Mouse (Mus musculus) kidney, adult 2 months (tissue): Measurements from ENCODE around the gene Mesp1. TPM values are rescaled to one million over a fixed set of nuclear protein-coding genes. Genes with fewer than 3 reads are reported as not detected.

Experiments used
- DNase-seq: peaks from one replicate; pipeline ENCODE4 v3.0.0; 2021
- H3K27ac ChIP-seq: fragments of 200-500 bp; 2 replicates; pipeline ENCODE4 v1.5.1; 2012; ENCODE audit warnings: low read depth, low read length, control low read depth, inconsistent platforms; ENCODE audit not compliant: insufficient read depth
- H3K27me3 ChIP-seq: fragments of 200-500 bp; replicated peaks from 2 replicates; pipeline ENCODE4 v1.6.1; 2012; ENCODE audit warnings: mild to moderate bottlenecking, moderate library complexity, low read length, inconsistent platforms; ENCODE audit not compliant: control insufficient read depth, insufficient read depth
- H3K36me3 ChIP-seq: fragments of 200-500 bp; 2 replicates; pipeline ENCODE4 v1.6.1; 2012; ENCODE audit warnings: mild to moderate bottlenecking, moderate library complexity, low read length, inconsistent platforms; ENCODE audit not compliant: control insufficient read depth, insufficient read depth
- H3K4me1 ChIP-seq: fragments of 200-500 bp; 2 replicates; pipeline ENCODE4 v1.6.1; 2011; ENCODE audit warnings: low read length; ENCODE audit not compliant: control insufficient read depth, insufficient read depth
- H3K4me3 ChIP-seq: fragments of 200-500 bp; 2 replicates; pipeline ENCODE4 v1.5.1; 2011; ENCODE audit warnings: mild to moderate bottlenecking, low read depth, low read length, control low read depth; ENCODE audit not compliant: insufficient read depth
- CTCF ChIP-seq: fragments of 200-500 bp; conservative IDR thresholded peaks from 2 replicates; pipeline ENCODE4 v1.5.1; 2011; ENCODE audit warnings: low read depth, mild to moderate bottlenecking, control low read depth, low read length, moderate library complexity, mixed read lengths; ENCODE audit not compliant: insufficient read depth, insufficient read length
- POLR2A ChIP-seq: fragments of 200-500 bp; IDR thresholded peaks from one replicate; pipeline ENCODE4 v1.6.1; 2011; ENCODE audit warnings: low read depth, low read length, control low read depth
- WGBS: fragments of 180-500 bp; shearing (Covaris S2); methylation state at CpG from one replicate; pipeline ENCODE4 v1.1.7; 2018; 5-methylcytosine and 5-hydroxymethylcytosine counted together
- polyA plus RNA-seq: library from polyadenylated mRNA; depleted of rRNA; stranded (reverse); fragments of >200 nt; gene quantifications from 2 replicates; pipeline ENCODE4 v1.2.3, GENCODE M21; 2012

Mesp1 gene
- polyA plus RNA-seq, 1 experiment = not detected

DNA sequence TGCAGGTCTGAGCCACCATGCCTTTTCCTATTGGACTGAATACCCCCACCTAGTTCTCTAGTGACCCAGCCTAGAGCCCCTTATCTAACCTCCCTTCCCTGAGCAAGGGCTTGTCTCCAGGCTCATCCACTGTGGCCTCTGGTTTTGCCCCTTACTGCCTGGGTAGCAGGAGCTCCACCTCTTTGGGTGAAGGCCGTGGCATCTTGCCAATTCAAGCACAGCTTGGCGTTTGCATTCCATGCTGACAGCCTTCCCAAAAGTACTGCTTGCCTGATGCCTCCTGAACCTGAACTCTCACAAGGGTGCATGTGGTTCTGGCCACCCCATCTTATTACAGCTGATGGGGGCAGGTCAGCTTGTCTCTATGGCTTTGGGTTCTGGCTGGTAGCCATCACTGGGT, 10.3 kb upstream of the Mesp1 start:
- Histone ChIP-seq H3K4me3 (no peak overlapping the region), H3K36me3 (no peaks in the 10 kb centered on the region), H3K27ac (no peak overlapping the region), H3K27me3 (no peaks in the 10 kb centered on the region), H3K4me1 (peaks cover 6% of the 10 kb centered on the region; the same call in 1 of the 2 replicates)
- WGBS = 18% methylated on average over 2 of the region's 2 CpGs
- DNase-seq = peak; percentile 38
- TF ChIP-seq POLR2A (no peak), CTCF (no peak)

DNA sequence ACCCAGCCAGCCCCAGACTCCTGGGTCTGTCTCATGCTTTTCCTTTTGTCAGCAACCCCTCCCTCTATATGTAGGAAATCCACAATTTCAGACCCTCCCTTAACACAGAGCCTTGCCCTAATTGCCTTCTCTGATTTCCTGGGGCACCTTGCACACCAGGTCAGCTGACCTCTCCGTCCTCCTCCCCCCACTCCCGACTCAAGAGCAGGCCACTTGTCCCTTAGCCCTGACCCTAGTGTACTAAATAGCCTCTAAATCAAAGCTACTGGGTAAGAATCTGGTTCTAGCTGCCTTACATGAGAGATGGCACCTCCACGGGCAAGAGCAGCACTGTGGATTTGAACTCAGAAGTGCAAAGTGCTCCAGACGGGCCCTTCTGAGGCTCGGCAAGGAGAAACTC, 8.4 kb upstream of the Mesp1 start:
- TF ChIP-seq CTCF (no peak), POLR2A (no peak)
- H3K27me3 ChIP-seq = no peaks in the 10 kb centered on the region
- H3K4me1 ChIP-seq = peaks cover 6% of the 10 kb centered on the region; the same call in 1 of the 2 replicates
- no peaks in the 10 kb centered on the region for H3K36me3 ChIP-seq
- no peak for DNase-seq
- 75% methylated on average over 5 of the region's 5 CpGs for WGBS
- H3K27ac ChIP-seq = no peak overlapping the region
- no peak overlapping the region for H3K4me3 ChIP-seq

DNA sequence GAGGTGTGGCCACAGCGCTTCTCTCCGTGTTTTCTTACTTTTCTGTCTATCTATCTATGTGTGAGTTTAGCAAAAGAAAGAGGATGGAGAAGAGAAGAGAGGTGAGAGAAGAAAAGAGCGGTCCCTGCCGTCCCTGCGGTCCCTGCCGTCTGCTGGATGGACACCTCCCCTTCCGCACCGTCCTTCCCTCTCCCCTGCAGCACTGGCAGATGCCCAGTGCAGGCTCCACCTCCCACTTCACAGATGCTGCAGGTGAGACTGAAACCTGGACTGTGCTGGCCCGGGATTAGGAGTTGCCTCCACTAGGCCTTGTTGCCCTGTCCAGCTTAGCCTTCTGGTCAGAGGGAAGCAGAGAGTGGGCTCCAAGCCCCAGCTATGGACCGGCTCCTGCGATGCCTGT, 7.8 kb upstream of the Mesp1 start:
- TF ChIP-seq CTCF (no peak), POLR2A (no peak)
- H3K4me1 ChIP-seq = peaks cover 6% of the 10 kb centered on the region; the same call in 1 of the 2 replicates
- H3K4me3 ChIP-seq = no peak overlapping the region
- no peaks in the 10 kb centered on the region for H3K27me3 ChIP-seq
- no peaks in the 10 kb centered on the region for H3K36me3 ChIP-seq
- no peak overlapping the region for H3K27ac ChIP-seq
- 81% methylated on average over 11 of the region's 11 CpGs for WGBS
- no peak for DNase-seq

DNA sequence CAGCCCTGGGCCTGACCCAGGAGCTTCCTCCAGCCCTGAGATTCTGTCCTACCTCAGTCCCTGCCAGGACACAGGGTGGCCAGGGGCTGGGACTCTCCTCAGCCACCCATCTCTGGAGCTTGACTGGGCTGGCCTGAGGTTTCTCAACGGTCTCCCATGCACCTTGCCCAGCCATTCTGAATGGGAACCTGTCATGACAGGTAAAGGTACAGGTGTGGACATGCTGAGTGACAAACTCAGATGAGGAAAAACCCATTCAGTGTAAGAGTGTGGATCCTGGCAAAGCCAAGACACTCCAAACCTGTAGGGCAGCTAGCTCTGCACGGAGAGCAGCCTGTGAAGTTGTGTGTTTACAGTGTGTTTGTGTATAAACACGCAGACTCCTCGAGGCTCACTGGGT, 6.7 kb upstream of the Mesp1 start:
- WGBS = 79% methylated on average over 4 of the region's 4 CpGs
- no peak for DNase-seq
- TF ChIP-seq POLR2A (no peak), CTCF (no peak)
- H3K27ac ChIP-seq = no peak overlapping the region
- no peaks in the 10 kb centered on the region for H3K36me3 ChIP-seq
- H3K4me3 ChIP-seq = no peak overlapping the region
- H3K27me3 ChIP-seq = no peaks in the 10 kb centered on the region
- H3K4me1 ChIP-seq = peaks cover 6% of the 10 kb centered on the region; the same call in 1 of the 2 replicates

DNA sequence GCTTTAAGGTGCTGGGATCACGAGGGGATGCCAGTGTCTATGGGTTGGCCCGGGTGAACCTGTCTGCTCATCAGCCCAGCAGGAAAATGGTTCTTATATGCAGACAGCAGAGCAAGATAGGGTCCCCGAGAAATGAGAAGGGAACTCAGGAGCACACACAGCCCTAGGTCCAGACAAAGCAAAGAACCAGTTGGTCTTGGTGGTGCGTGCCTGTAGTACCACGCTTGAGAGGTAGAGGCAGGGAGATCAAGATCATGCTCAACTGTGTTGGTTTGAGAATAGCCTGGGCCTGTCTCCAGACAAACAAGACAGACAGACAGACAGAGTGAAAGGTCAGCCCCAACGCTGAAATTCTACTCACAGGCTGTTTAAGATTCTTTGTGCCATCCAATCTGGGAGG, 5.9 kb upstream of the Mesp1 start:
- TF ChIP-seq CTCF (no peak), POLR2A (no peak)
- DNase-seq = no peak
- Histone ChIP-seq H3K27ac (no peak overlapping the region), H3K4me1 (peaks cover 6% of the 10 kb centered on the region; the same call in 1 of the 2 replicates), H3K36me3 (no peaks in the 10 kb centered on the region), H3K4me3 (no peak overlapping the region), H3K27me3 (no peaks in the 10 kb centered on the region)
- 81% methylated on average over 6 of the region's 6 CpGs for WGBS

DNA sequence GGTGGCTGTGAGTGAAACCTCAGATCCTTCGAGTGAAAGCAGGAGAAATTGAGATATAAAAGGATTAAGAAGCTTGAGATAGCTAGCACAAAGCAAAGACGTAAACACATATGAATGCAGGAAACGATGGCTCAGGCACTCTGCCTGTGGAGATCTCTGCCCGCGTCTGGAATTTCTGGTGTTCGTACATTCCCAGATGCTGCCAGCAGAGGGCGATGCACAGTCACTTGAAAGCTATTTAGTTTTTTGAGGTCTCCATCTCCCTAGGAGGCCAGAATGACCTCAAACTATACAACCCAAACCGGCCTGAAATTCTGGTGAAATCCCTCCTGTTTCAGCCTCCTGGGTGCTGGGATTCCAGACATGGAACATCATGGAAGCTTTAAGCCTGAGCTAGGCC, 5.5 kb upstream of the Mesp1 start:
- H3K27ac ChIP-seq = no peak overlapping the region
- H3K27me3 ChIP-seq = no peaks in the 10 kb centered on the region
- 2% methylated on average over 8 of the region's 8 CpGs for WGBS
- no peak overlapping the region for H3K4me3 ChIP-seq
- H3K4me1 ChIP-seq = 0 out of 2 replicates have a peak, but pooled peaks cover 2% of the 10 kb centered on the region
- H3K36me3 ChIP-seq = no peaks in the 10 kb centered on the region
- TF ChIP-seq POLR2A (no peak), CTCF (peak; percentile 90)
- peak; percentile 84 for DNase-seq

DNA sequence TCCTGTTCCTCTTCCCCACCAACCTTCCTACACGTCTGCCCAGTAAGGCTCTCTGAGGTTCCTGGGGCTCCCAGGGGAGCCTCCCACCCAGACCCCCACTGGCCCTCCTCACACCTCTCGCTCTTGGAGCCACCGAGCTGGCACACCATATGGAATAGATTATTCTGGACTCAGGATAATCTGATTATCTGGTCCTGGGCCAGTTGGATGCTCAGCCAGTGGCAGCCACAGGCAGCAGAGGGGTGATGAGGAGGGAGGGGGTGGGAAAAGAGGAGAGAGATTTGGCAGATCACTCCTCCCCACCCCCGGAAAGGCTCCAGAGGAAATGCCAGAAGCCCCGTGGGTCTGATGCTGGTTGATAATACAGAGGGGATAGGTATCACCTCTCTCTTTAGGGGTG, 5.0 kb upstream of the Mesp1 start:
- H3K36me3 ChIP-seq = no peaks in the 10 kb centered on the region
- no peak for TF ChIP-seq CTCF
- no peak for TF ChIP-seq POLR2A
- no peak overlapping the region for H3K4me3 ChIP-seq
- H3K27me3 ChIP-seq = no peaks in the 10 kb centered on the region
- no peak for DNase-seq
- 44% methylated on average over 5 of the region's 5 CpGs for WGBS
- no peaks in the 10 kb centered on the region for H3K4me1 ChIP-seq
- H3K27ac ChIP-seq = no peak overlapping the region
